Mouse (Mus musculus) liver, embryonic 14 days (tissue): Measurements from ENCODE around the gene Kctd5. TPM values are rescaled to one million over a fixed set of nuclear protein-coding genes. Genes with fewer than 3 reads are reported as not detected.

Experiments used
- polyA plus RNA-seq: library from polyadenylated mRNA; depleted of rRNA; stranded (reverse); fragments of >200 nt; gene quantifications from 2 replicates; pipeline ENCODE4 v1.2.3, GENCODE M21; 2012; rRNA removed

Kctd5 gene
- 9.7 and 11.2 TPM in 2 replicates for polyA plus RNA-seq

DNA sequence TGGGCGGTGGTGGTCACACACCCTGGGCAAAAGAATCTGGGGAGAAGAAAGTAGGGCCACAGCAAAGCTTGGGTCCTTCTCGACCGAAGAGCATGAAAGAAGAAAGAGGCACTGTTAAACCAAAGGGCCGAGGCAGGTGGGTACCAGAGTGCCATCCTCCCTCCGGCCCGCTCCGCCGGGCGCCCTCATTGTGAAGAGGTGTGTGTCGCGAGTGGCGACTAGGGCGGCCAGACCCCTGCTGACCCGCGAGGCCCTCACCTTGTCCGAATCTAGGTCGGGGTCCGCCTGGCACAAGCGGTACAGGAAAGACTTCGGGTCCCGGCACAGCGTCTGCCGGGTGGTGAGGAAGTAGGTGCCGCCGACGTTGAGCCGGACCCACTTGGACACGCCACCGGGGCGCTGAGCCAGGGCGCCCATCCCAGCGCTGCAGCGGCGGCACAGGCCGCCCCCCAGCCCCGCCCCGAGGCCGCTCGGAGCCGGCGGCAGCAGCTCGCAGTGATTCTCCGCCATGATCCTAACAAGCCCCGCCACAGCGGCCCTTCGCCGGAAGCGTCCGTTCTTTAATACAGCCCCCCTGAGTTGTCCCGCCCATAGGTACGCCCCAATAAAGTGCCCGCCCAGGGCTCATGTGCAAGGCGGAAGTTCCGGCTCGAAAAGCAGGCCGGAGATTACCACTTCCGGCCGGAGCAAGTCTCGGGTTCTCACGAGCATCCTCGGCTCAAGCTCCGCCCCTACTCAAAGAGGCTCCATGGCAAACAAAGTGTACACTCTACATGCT, at the start of gene Kctd5:
Gene Kctd5 (minus strand): TSS at position 567 of the 778 bp plus-strand sequence.

DNA sequence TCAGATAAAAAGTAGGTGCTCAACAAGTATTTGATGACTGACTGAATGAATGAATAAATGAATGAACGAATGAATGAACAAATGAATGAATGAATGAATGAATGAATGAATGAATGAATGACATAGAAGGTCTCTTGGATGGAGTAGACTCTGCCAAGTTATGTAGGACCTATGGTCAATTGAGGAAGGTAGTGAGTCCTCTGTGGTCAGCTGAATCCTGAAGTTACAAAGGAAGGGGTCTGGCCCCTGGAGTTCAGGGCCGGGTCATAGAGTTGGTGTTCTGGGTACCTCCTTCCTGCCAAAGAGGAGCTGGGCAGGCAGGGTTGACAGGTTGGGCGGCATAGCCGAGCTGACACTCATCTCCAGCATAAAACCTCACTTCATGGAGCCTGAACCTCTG, 35.4 kb downstream of the Kctd5 start, which contains the start of gene Prss27:
Gene Prss27 (plus strand): TSS at position 301 of the 400 bp plus-strand sequence.

DNA sequence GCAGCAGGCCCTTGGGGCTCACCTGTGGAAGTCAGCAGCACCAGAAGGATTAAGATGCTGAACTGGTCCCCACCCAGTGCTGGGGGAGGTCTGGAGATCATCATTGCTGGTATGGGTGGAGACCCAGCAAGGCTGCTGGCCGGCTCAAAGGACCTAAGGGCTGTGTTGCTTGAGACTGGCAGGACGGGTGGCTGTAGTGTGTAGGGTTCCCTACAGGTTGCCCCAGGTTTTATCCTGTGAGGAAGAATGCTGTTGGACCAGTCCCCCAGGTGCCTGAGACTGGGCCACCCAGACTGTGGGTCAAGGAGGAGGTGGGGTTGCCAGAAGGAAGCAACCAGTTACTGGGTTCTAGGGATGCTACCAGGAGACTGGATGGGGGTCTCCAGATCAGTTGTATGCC, 75.4 kb downstream of the Kctd5 start, which contains the start of gene Prss22:
Gene Prss22 (minus strand): TSS at position 200 of the 400 bp plus-strand sequence.

Other genes with a start within 250 kb of the Kctd5 start
- 283 and 297 TPM in 2 replicates for gene Elob, start 244.3 kb downstream of the Kctd5 start, polyA plus RNA-seq
- not detected in 2 replicates for gene Prss33, start 237.4 kb downstream of the Kctd5 start, polyA plus RNA-seq
- gene Prss32, start 229.6 kb downstream of the Kctd5 start, polyA plus RNA-seq = not detected in 2 replicates
- gene Prss41, start 229.3 kb downstream of the Kctd5 start, polyA plus RNA-seq = 0.11 and 0.14 TPM in 2 replicates
- not detected in 2 replicates for gene Prss21, start 205.4 kb downstream of the Kctd5 start, polyA plus RNA-seq
- not detected in 2 replicates for gene Dcpp1, start 192.6 kb downstream of the Kctd5 start, polyA plus RNA-seq
- gene Dcpp2, start 192.6 kb downstream of the Kctd5 start, polyA plus RNA-seq = not detected in 2 replicates
- gene Dcpp3, start 156.0 kb downstream of the Kctd5 start, polyA plus RNA-seq = not detected in 2 replicates
- gene Sbp, start 131.8 kb downstream of the Kctd5 start, polyA plus RNA-seq = 0.02 TPM in 1 of 2 replicates, not detected in the other
- gene Sbpl, start 118.2 kb downstream of the Kctd5 start, polyA plus RNA-seq = not detected in 2 replicates
- gene Prss30, start 92.9 kb downstream of the Kctd5 start, polyA plus RNA-seq = 0.06 and 0.09 TPM in 2 replicates
- 0.05 TPM in 1 of 2 replicates, not detected in the other for gene Prss22, start 75.4 kb downstream of the Kctd5 start, polyA plus RNA-seq
- gene Prss27, start 35.3 kb downstream of the Kctd5 start, polyA plus RNA-seq = 0.10 TPM in 1 of 2 replicates, not detected in the other
- 9.2 and 11.4 TPM in 2 replicates for gene Pdpk1, start 77.4 kb upstream of the Kctd5 start, polyA plus RNA-seq
- 9.5 and 10.5 TPM in 2 replicates for gene Amdhd2, start 90.3 kb upstream of the Kctd5 start, polyA plus RNA-seq
- gene Atp6v0c, start 96.2 kb upstream of the Kctd5 start, polyA plus RNA-seq = 198 and 244 TPM in 2 replicates
- 12.2 and 15.2 TPM in 2 replicates for gene Tbc1d24, start 132.1 kb upstream of the Kctd5 start, polyA plus RNA-seq
- gene Ntn3, start 136.0 kb upstream of the Kctd5 start, polyA plus RNA-seq = 0.45 and 0.63 TPM in 2 replicates
- 15.4 and 18.1 TPM in 2 replicates for gene Tedc2, start 147.4 kb upstream of the Kctd5 start, polyA plus RNA-seq
- gene Ccnf, start 178.0 kb upstream of the Kctd5 start, polyA plus RNA-seq = 33.9 and 39.6 TPM in 2 replicates